Mouse (Mus musculus): ENCODE results near the gene Clta.
"Not testable (repeated sequence)": the region's sequence is repeated elsewhere in the genome, so short reads cannot be mapped to it uniquely, and the experiment has no call there.

The Clta gene

GRCm38 (mm10) chr4:44028303-44029135 lies 24.3 kb downstream of the Clta start:
- no peak for DNase-seq

- DNase-seq = no peak
These were observed 25.4 kb downstream of the Clta start for GRCm38 (mm10) chr4:44029661-44030066.

GRCm38 (mm10) chr4:44031521-44031920 lies 27.3 kb downstream of the Clta start:
- DNase-seq = no peak

GRCm38 (mm10) chr4:44036455-44036854 lies 32.2 kb downstream of the Clta start:
- DNase-seq = no peak

GRCm38 (mm10) chr4:44040802-44041201 lies 36.5 kb downstream of the Clta start:
- DNase-seq = no peak

GRCm38 (mm10) chr4:44042429-44042828 lies 38.2 kb downstream of the Clta start:
- DNase-seq = no peak

- DNase-seq = not testable (repeated sequence)
These were observed 38.9 kb downstream of the Clta start for GRCm38 (mm10) chr4:44043182-44043581.

- DNase-seq = no peak
These were observed 40.6 kb downstream of the Clta start for GRCm38 (mm10) chr4:44044685-44045356.

- no peak for DNase-seq
These were observed 41.8 kb downstream of the Clta start for GRCm38 (mm10) chr4:44046066-44046465.

GRCm38 (mm10) chr4:44049812-44050211 lies 45.6 kb downstream of the Clta start:
- no peak for DNase-seq

- DNase-seq = no peak
These were observed 55.4 kb downstream of the Clta start for GRCm38 (mm10) chr4:44059674-44060073.

GRCm38 (mm10) chr4:44062062-44062461 lies 57.8 kb downstream of the Clta start:
- no peak for DNase-seq

- DNase-seq = no peak
These were observed 58.6 kb downstream of the Clta start for GRCm38 (mm10) chr4:44062816-44063215.

GRCm38 (mm10) chr4:44065355-44066025 lies 61.2 kb downstream of the Clta start:
- DNase-seq = peak; percentile 93

GRCm38 (mm10) chr4:44066891-44067290 lies 62.6 kb downstream of the Clta start:
- DNase-seq = no peak

GRCm38 (mm10) chr4:44068736-44069135 lies 64.5 kb downstream of the Clta start:
- DNase-seq = no peak

- no peak for DNase-seq
These were observed 65.2 kb downstream of the Clta start for GRCm38 (mm10) chr4:44069411-44069810.

- DNase-seq = no peak
These were observed 66.4 kb downstream of the Clta start for GRCm38 (mm10) chr4:44070641-44071040.

- DNase-seq = no peak
These were observed 67.5 kb downstream of the Clta start for GRCm38 (mm10) chr4:44071741-44072145.

GRCm38 (mm10) chr4:44072146-44072872 lies 68.1 kb downstream of the Clta start:
- peak; percentile 87 for DNase-seq

GRCm38 (mm10) chr4:44072873-44073441 lies 68.7 kb downstream of the Clta start:
- no peak for DNase-seq

- no peak for DNase-seq
These were observed 69.5 kb downstream of the Clta start for GRCm38 (mm10) chr4:44073799-44074198.

- DNase-seq = no peak
These were observed 70.2 kb downstream of the Clta start for GRCm38 (mm10) chr4:44074422-44074821.

Measured in right cerebral cortex, postnatal 4 days (tissue).